Mouse (Mus musculus) frontal cortex, adult 2 months (tissue): ENCODE data around the gene Gm49368. TPM values are rescaled to one million over a fixed set of nuclear protein-coding genes. Genes with fewer than 3 reads are reported as not detected.

ENCODE experiments used
- DNase-seq, 2 experiments: peaks; one replicate each; pipeline ENCODE4 v3.0.0; 2022; ENCODE audit warnings: low spot score in 1 of 2; ENCODE audit errors: extremely low spot score in 1 of 2
- polyA plus RNA-seq: library from polyadenylated mRNA; depleted of rRNA; stranded (reverse); fragments of >200 nt; gene quantifications from 2 replicates; pipeline ENCODE4 v1.2.3, GENCODE M21; 2012

The Gm49368 gene
- polyA plus RNA-seq, 1 experiment, result 0.02 TPM

DNA sequence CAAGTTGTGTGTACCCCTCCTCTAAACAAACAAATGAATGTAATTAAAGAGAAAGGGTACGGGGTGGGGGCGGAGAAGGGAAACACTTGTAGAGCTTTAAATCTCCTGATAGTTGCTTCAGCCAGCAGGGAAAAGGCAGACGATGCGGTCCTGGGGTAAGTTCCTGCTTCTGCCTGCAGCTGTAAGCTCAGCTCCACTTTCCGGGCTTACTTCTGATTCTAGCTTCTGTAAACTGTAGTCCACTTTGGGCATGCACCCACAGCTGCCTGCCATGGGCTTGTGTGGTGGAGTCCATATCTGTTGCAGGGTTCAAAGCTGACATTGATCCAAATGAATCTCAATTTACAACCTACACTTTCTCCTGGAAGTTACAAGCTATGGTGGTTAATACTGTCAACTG, 9.4 kb upstream of the Gm49368 start:
- no peak for DNase-seq

- DNase-seq, result no peak
Measured at GRCm38 (mm10) chr7:128056917-128057444, 5.5 kb upstream of the Gm49368 start.

- no peak for DNase-seq
Measured at GRCm38 (mm10) chr7:128057860-128058259, 4.6 kb upstream of the Gm49368 start.

- no peak for DNase-seq
Measured at GRCm38 (mm10) chr7:128058576-128058975, 3.9 kb upstream of the Gm49368 start.

- no peak for DNase-seq
Measured at GRCm38 (mm10) chr7:128059091-128059490, 3.4 kb upstream of the Gm49368 start.

DNA sequence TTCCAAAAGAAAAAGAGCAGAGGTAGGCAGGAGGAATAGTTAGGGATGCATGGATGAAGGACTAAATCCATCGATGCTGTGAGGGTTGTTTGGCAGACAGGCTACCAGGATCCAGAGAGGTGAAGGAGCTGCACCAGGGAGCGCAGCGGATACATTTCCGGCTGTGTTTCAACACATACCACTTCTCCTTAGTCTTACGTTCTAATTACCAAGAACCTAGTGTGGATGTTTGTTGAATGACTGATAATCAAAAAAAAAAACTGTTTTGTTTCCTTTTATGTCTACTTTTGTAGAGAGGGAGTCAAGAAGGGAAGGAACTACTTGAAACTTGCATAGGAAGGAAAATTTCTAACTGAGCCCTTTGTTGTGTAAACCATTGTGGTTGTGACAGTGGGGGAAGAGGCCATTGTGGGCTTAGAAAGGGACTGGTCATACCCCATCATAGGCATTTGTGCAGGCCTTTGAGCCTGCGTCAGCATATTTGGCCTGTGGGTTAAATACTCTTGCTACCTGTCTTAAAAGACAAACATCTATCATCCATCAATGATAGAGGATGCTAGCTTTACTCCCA, 813 bp downstream of the Gm49368 start:
- DNase-seq, result no peak

- no peak for DNase-seq
Measured at GRCm38 (mm10) chr7:128065547-128065946, 3.1 kb downstream of the Gm49368 start.

DNA sequence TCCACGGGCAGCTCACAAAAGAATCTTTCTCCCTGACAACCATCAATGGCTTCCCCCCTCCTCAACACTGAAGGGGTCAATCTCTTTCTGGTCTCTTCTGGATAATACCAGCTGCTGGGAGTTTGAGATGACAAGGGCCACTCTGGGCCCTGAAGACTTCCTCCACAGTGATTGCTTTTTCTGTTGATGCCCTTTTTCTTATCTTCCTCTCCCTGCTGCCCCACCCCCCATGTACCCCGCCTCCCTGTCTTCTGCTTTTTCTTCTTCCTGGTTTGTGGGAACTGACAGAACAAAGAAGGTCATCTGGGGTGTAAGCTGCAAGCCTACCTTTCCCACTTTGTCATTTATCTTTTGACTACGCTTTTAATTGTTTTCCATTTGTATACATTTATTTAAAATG, 5.4 kb downstream of the Gm49368 start:
- DNase-seq, result no peak

DNA sequence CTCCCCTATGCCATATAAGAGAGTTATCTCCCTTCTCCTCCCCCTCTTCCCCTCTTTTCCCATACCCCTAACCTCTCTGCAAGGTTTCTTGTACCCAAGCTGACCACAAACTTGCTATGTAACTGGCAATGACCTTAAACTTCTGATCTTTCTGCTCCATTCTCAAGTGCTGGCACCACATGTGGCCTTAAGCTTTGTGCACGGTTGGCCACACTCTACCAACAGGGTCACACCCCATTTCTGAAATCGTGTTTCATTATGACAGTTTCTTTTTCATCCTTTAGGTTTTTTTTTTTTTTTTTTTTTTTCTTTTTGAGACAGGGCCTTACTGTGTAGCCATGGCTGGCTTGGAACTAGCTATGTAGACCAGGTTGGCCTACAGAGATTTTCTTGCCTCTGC, 7.4 kb downstream of the Gm49368 start:
- DNase-seq, result no peak

- no peak for DNase-seq
Measured at GRCm38 (mm10) chr7:128071816-128072215, 9.3 kb downstream of the Gm49368 start.

- DNase-seq, result no peak
Measured at GRCm38 (mm10) chr7:128080012-128080411, 17.5 kb downstream of the Gm49368 start.

GRCm38 (mm10) chr7:128089141-128089540, 26.7 kb downstream of the Gm49368 start:
- peak in 1 of 2 experiments; percentile 15 for DNase-seq

DNA sequence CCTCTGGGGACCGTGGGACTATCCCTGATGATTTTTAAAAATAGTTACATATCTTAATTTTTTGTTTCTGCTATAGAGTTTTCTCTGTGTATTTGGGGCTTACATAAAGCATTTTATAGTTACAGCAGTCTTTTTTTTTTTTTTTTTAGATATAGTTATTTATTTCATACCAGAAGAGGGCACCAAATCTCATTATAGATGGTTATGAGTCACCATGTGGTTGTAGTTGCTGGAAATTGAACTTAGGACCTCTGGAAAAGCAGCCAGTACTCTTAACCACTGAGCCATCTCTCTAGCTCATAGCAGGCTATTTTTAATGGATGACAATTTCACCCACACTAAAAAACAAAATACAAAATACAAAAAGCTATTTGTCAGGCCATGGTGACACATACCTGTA, 35.7 kb downstream of the Gm49368 start:
- DNase-seq, result no peak

- DNase-seq, result no peak
Measured at GRCm38 (mm10) chr7:128100742-128101357, 38.4 kb downstream of the Gm49368 start.

GRCm38 (mm10) chr7:128105246-128105645, 42.8 kb downstream of the Gm49368 start:
- DNase-seq, result peak; percentile 3 to 32

- DNase-seq, result no peak
Measured at GRCm38 (mm10) chr7:128107462-128107861, 45.0 kb downstream of the Gm49368 start.

DNA sequence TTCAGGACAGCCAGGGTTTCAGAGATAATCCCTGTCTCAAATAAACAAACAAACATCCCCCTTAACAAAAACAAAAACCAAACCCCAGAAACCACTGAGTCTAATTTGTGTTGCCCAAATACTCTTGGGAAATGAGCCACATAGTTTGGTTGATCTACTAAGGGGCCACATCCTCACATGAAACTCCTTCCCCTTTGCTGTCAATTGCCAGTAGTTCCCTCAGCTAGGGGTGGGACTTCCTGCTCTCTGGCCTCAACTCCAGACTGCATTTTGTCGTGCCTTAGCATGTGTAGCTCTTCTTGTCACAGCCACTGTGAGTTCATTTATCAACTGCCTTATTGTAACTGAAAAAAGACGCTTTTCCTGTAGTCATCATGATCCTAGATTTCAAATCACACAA, 47.8 kb downstream of the Gm49368 start:
- no peak for DNase-seq

GRCm38 (mm10) chr7:128112131-128112530, 49.6 kb downstream of the Gm49368 start:
- no peak for DNase-seq

GRCm38 (mm10) chr7:128114371-128115105, 52.1 kb downstream of the Gm49368 start:
- no peak for DNase-seq

DNA sequence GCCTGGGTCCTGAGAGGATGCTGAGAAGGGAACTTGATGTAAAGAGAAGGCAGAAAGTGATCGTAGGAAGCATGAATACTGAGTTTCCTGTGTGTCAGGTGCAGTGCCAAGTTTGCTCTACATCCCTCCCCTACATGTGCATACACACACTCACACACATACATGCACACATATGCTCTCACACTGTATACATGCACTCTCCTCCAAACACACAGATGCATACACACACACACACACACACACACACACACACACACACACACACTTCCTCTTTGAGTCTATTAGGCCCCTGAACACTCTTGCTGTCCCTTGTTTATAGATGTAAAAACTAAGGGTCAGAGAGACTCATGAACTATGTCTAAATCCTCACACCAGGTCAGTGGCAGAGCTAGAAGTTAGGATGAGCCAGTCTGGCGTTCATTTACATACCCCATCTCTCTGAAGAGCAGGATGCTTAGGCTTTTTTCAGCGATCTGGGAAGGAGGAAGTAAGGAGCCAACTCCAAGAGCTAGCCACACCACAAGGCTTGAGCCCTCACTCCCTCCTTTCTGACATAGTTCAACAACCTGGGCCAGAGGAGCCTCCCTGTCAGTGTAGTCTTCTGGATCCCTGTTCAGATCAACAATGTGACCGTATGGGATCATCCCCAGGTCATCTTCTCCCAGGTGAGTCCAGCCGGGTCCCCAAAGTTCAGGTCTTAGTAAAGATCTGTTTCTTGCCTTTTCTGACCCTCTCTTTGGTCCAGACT, 52.9 kb downstream of the Gm49368 start:
- no peak for DNase-seq

DNA sequence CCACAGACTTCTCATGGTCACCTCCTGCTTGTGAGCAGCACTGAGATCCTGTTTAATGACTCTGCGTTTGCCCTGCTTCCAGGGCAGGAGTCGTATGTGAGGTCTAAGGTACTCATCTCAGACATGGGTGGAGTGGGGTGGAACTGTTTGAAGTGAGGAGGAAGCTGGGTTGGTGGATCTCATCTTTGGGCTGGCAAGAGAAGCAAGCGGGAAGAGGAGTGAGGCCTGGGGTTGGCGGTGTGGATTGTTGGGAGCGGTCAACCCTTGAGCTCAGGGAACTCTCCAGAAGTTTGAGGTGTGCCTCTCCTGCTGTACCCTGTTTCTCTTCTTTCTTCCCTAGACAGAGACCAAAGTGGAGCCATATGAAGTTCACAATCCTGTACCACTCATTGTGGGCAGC, 53.9 kb downstream of the Gm49368 start:
- DNase-seq, result no peak
